Mouse (Mus musculus) testis, adult 2 months (tissue): Measurements from ENCODE around the gene Ppp1r35.

ENCODE experiments used
- CTCF ChIP-seq: fragments of 200-500 bp; IDR thresholded peaks from 2 replicates; pipeline ENCODE4 v1.5.1; 2012; ENCODE audit warnings: low read depth, mild to moderate bottlenecking, inconsistent platforms, low read length, moderate library complexity; ENCODE audit not compliant: control insufficient read depth, insufficient read depth, insufficient replicate concordance
- POLR2A ChIP-seq: fragments of 200-500 bp; IDR thresholded peaks from 2 replicates; pipeline ENCODE4 v1.6.1; 2012; ENCODE audit warnings: low read depth, mild to moderate bottlenecking, inconsistent platforms, low read length, moderate library complexity; ENCODE audit not compliant: control insufficient read depth

- TF ChIP-seq POLR2A, result no peak
- TF ChIP-seq CTCF, result no peak
Observed at GRCm38 (mm10) chr5:137768475-137768874, 10.2 kb upstream of the Ppp1r35 start.
